Mouse (Mus musculus): ENCODE measurements around the gene Nubp2. TPM values are rescaled to one million over a fixed set of nuclear protein-coding genes. Genes with fewer than 3 reads are reported as not detected.

Gene Nubp2
- polyA plus RNA-seq (2021): 49.8 TPM

DNA sequence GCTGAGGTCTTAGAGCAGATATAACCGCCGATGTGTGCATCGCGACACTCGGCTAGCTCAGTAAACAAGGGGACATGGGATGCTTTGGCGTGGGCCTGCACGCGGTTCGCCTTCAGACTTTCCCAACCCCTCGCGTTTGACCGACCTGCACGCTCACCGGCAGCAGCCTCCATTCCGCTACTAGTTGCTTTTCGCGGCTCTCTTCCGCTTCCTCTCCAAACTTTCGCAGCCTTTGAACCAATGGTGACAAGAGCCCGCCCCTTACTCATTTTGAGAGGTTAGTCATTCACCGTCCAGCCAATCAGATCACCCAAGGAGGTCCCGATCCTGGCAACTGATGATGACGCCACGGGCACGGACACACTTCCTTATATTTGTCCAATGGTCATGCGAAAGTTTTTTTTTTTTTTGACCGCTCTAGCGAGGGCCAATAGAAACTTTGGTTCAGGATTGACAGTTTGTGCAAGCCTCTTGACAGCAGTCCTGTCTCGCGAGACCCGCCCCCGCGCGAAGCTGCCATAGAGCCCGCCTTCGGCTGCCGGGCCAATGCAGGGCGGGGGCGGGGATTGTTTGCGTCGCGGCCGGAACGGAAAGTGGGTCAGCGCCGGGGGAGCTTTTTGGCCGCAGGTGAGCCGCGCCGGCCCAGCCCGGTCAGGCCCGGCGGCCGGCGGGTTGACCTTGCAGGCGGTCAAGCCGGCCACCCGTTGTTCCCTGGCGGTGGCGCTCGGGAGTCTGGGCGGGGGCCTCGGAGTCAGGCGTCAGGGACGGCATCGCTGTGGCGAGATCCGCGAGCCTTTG is at the start of gene Nubp2, which contains the start of gene Spsb3:
Gene Nubp2, minus strand, starts transcription at position 216 of the 798 bp plus-strand sequence.
Gene Spsb3, plus strand, starts transcription at position 510 of the 798 bp plus-strand sequence.
- ATAC-seq (peak; percentile 91), DNase-seq (ENCODE audit: low read depth, low spot score) (peak; percentile 97)
- no peaks in the 10 kb centered on the region for H3K27me3 ChIP-seq
- in situ Hi-C loops (cut with MboI; ENCODE audit: low pct_unique_long_range_greater_than_20kb): loop anchor here (5.0 kb wide), 1 partner anchor 39 kb away; no protein-coding TSS in a partner anchor
- CTCF ChIA-PET: no interaction called here
- POLR2A ChIA-PET: interaction anchor here (1.0 kb wide), 1 partner anchor 48 kb away, joined by 4 read pairs; no protein-coding TSS in a partner anchor
- no peak for TF ChIP-seq CTCF (IDR thresholded peaks at IDR 0.05)

DNA sequence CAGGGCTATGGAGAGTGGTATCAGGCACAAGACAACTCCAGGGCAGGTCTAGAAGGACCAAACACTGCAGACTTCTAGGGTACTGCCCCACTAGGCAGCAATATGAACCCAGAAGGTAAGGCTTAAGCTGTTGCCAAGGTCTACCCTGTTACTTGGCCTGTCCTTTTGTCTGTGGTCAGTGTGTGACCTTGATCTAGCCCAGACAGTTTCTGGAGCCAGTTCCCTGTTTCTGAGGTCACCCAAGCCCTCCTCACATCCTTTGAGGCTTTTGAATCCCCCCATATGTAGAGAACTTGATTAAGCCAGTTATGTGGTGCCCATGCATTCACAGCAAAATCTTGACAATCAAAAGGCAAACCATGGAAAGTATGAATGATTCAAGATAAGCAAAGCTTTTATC is 49.5 kb upstream of the Nubp2 start:
- H3K27me3 ChIP-seq: no peaks in the 10 kb centered on the region
- ChIA-PET CTCF (interaction anchor here (0.8 to 1.5 kb wide), 2 partner anchors 16 to 18 kb away, joined by 3 to 4 read pairs; no protein-coding TSS in a partner anchor), POLR2A (interaction anchor here (0.9 to 1.0 kb wide), 2 partner anchors 9 to 45 kb away, joined by 3 to 4 read pairs; no protein-coding TSS in a partner anchor)
- DNase-seq (ENCODE audit: low read depth, low spot score): no peak
- no peak for ATAC-seq
- in situ Hi-C loops (cut with MboI; ENCODE audit: low pct_unique_long_range_greater_than_20kb): loop anchor here (5.0 kb wide), 1 partner anchor 82 kb away; the partner anchor contains the start of genes Cramp1l and Ift140
- no peak for TF ChIP-seq CTCF (IDR thresholded peaks at IDR 0.05)

DNA sequence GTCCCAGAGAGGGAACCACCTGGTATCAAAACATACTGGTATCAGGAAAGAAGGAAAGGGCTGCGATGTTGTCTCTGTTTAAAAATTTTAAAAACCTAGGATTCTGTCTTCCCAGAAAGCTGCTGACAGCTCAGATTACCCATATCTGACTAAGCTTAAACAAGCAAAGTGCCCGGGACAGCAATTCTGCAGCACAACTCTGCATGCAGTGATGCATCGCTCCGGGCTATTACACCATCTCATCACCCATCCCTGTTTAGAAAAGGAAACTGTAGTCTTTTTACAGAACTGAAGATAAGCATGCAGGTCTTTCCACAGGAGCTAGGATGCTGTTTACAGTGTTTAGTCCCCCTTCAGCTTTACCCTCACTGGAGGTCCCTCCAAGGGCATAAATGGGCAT is 48.8 kb upstream of the Nubp2 start:
- no peak for TF ChIP-seq CTCF (IDR thresholded peaks at IDR 0.05)
- ChIA-PET POLR2A (interaction anchor here (1.3 kb wide), 1 partner anchor 40 kb away, joined by 4 read pairs; the partner anchor contains the start of genes Eme2 and Mrps34), CTCF (interaction anchor here (0.8 to 1.5 kb wide), 3 partner anchors 14 to 18 kb away, joined by 3 to 4 read pairs (median 3); no protein-coding TSS in a partner anchor)
- DNase-seq (ENCODE audit: low read depth, low spot score) (no peak), ATAC-seq (peak; percentile 33)
- in situ Hi-C loops (cut with MboI; ENCODE audit: low pct_unique_long_range_greater_than_20kb): loop anchor here (5.0 kb wide), 1 partner anchor 82 kb away; the partner anchor contains the start of genes Cramp1l and Ift140
- H3K27me3 ChIP-seq: no peaks in the 10 kb centered on the region

DNA sequence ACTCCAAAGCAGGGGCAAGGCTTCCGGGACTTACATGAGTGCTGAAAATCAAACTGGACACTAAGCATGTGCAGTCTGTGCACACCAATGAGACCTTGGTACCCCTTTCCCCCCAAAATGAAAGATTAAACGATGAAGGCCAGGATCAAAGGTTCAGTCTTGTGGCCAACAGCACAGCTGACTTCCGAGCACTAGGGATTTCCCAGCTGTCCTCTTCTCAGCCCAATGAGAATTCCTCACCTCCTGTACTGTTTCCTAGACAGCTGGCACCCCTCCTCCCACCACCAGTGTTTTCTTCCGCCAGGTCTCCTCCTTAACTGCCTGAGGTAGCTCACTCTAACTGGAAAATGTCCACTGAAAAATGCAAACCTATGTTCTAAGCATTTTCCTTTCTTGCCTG is 47.0 kb upstream of the Nubp2 start:
- no peak for TF ChIP-seq CTCF (IDR thresholded peaks at IDR 0.05)
- no peaks in the 10 kb centered on the region for H3K27me3 ChIP-seq
- no peak for DNase-seq (ENCODE audit: low read depth, low spot score)
- no peak for ATAC-seq
- CTCF ChIA-PET: interaction anchor here (1.8 kb wide), 1 partner anchor 30 kb away, joined by 5 read pairs; no protein-coding TSS in a partner anchor
- in situ Hi-C loops (cut with MboI; ENCODE audit: low pct_unique_long_range_greater_than_20kb): no loop called here
- POLR2A ChIA-PET: no interaction called here

DNA sequence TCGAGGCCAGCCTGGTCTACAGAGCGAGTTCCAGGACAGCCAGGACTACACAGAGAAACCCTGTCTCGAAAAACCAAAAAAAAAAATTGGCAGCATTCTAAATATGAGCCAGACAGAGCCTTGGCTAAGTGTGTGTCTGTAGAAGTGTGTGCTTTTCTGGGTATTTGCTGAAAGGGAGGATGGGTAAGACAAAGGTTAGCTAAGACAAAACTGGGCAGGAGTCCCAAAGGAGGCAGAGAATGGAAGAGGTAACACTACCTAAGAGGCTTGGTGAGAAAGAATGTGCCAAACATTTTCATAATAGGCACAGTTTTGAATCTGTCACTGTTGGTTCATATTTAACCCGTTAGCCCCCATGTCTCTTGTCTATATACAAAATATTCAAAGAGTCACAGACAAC is 46.3 kb upstream of the Nubp2 start:
- no peak for TF ChIP-seq CTCF (IDR thresholded peaks at IDR 0.05)
- CTCF ChIA-PET: interaction anchor here (1.6 to 1.8 kb wide), 2 partner anchors 17 to 29 kb away, joined by 5 read pairs; no protein-coding TSS in a partner anchor
- POLR2A ChIA-PET: no interaction called here

DNA sequence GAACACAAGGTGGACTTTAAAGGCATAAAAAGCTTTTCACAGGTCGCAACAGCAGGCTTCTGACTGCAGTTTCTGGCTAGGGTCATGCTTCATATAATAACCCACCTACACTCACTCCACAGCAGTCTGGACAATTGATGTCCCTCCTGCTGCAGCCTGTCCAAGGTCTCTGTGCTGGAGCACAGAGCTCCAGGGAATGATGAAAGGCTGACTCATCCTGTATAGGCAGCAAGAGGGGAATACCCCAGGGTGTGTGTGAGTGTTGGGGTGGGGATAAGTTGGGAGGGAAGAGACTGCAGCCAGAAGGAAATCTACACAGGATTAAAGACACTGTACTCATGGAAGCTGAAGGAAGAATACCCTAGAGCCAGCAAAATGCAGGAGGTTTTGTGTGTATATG is 43.4 kb upstream of the Nubp2 start:
- ChIA-PET CTCF (interaction anchor here (1.2 to 3.2 kb wide), 2 partner anchors 14 to 16 kb away, joined by 4 to 11 read pairs; no protein-coding TSS in a partner anchor), POLR2A (interaction anchor here (1.3 kb wide), 1 partner anchor 8 kb away, joined by 4 read pairs; no protein-coding TSS in a partner anchor)
- H3K27me3 ChIP-seq: no peaks in the 10 kb centered on the region
- DNase-seq (ENCODE audit: low read depth, low spot score): no peak
- in situ Hi-C loops (cut with MboI; ENCODE audit: low pct_unique_long_range_greater_than_20kb): no loop called here
- no peak for TF ChIP-seq CTCF (IDR thresholded peaks at IDR 0.05)
- peak; percentile 74 for ATAC-seq

More for the DNA sequence above, 46.3 kb upstream of the Nubp2 start:
- no peaks in the 10 kb centered on the region for H3K27me3 ChIP-seq
- DNase-seq (ENCODE audit: low read depth, low spot score): no peak
- in situ Hi-C loops (cut with MboI; ENCODE audit: low pct_unique_long_range_greater_than_20kb): no loop called here
- no peak for ATAC-seq

DNA sequence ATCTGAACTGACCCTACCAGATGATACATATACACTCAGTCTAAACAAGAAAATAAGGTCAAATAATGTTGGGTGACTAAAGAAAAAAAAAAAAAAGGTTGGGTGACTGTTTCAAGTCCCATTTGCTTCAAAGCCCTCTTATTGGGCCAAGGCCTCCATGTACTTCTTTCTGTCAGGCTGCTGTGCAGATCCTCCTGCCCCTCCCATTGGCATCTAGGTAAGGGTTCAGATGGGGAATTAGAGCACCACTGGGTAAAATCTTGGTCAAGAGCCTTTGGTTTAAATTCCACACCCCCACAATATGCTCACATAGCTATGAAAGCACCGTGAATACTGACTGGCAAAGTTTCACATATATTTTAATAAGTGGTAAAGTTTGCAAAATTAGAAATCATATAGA is 37.1 kb upstream of the Nubp2 start:
- TF ChIP-seq CTCF (IDR thresholded peaks at IDR 0.05): no peak
- POLR2A ChIA-PET: interaction anchor here (0.7 kb wide), 1 partner anchor 26 kb away, joined by 5 read pairs; no protein-coding TSS in a partner anchor
- CTCF ChIA-PET: no interaction called here
- in situ Hi-C loops (cut with MboI; ENCODE audit: low pct_unique_long_range_greater_than_20kb): no loop called here
- H3K27me3 ChIP-seq: no peaks in the 10 kb centered on the region
- DNase-seq (ENCODE audit: low read depth, low spot score) (no peak), ATAC-seq (no peak)

DNA sequence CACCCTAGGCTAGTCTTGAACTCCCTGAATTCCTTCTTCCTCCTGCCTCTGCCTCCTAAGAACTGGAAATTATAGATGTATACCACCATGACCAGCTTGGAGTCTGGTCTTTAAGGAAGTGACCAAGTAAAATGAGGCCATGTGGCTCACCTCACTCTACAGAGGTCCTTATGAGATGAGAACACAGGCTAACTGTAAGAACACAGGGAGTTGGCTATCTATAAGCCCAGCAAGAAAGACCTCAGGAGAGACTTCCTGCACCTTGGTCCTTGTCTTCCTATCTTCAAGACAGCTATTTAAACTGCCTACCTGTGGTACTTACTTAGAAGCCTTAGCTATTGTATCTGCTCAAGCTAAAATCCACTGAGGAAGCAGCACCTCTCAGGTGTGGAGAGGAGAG is 27.8 kb upstream of the Nubp2 start:
- POLR2A ChIA-PET: interaction anchor here (1.4 kb wide), 1 partner anchor 19 kb away, joined by 3 read pairs; the partner anchor contains the start of genes Eme2 and Mrps34
- TF ChIP-seq CTCF (IDR thresholded peaks at IDR 0.05): no peak
- CTCF ChIA-PET: interaction anchor here (1.0 kb wide), 1 partner anchor 16 kb away, joined by 4 read pairs; no protein-coding TSS in a partner anchor
- in situ Hi-C loops (cut with MboI; ENCODE audit: low pct_unique_long_range_greater_than_20kb): no loop called here
- no peak for ATAC-seq
- H3K27me3 ChIP-seq: no peaks in the 10 kb centered on the region
- no peak for DNase-seq (ENCODE audit: low read depth, low spot score)

DNA sequence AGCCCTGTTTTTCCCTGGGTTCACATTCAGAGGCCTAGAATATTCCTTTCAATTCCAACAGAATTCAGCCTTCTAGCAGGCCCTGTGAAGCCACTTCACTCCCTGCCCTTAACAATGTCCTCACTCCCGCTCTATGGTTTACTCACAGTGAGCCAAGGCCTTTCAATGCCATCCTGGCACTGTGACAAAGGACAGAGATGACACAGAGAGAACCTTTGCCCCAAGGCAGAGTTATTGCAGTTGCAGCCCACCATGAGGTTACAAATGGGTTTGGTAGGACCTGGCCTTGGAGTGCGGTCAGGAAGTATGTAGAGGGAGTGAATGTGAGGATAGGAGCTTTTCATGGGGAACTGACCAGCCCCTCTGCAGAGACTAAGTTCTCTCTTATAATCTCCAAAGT is 21.4 kb upstream of the Nubp2 start:
- no peak for TF ChIP-seq CTCF (IDR thresholded peaks at IDR 0.05)
- ATAC-seq (no peak), DNase-seq (ENCODE audit: low read depth, low spot score) (no peak)
- in situ Hi-C loops (cut with MboI; ENCODE audit: low pct_unique_long_range_greater_than_20kb): no loop called here
- ChIA-PET CTCF (no interaction called here), POLR2A (no interaction called here)
- no peaks in the 10 kb centered on the region for H3K27me3 ChIP-seq

DNA sequence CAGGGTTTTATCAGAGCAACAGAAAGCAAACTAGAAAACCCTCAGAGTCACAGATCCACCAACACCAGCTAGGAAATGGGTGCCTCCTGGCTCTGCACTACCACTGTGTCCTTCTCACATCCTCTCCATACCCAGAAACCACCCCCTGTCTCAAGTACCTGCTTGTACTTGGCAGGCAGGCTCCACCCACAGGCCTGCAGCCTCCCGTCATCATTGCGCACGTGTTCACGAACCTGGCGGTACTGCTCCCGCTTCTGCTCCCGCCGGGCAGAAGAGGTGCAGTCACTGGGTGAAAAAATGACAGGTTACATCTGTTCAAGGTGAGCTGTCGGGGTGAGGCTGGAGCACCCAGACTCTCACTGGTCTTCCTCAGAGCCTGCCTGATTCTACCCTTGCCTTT is 17.6 kb upstream of the Nubp2 start:
- in situ Hi-C loops (cut with MboI; ENCODE audit: low pct_unique_long_range_greater_than_20kb): no loop called here
- TF ChIP-seq CTCF (IDR thresholded peaks at IDR 0.05): no peak
- ATAC-seq (no peak), DNase-seq (ENCODE audit: low read depth, low spot score) (no peak)
- ChIA-PET POLR2A (interaction anchor here (2.3 kb wide), 1 partner anchor 11 kb away, joined by 5 read pairs; no protein-coding TSS in a partner anchor), CTCF (interaction anchor here (0.6 to 1.7 kb wide), 5 partner anchors 12 to 58 kb away, joined by 3 to 5 read pairs (median 3); no protein-coding TSS in a partner anchor)
- no peaks in the 10 kb centered on the region for H3K27me3 ChIP-seq

All from Patski (cell line).